Mouse (Mus musculus) layer of hippocampus, adult 9-11 months (tissue): ENCODE data around the gene Xylt1.

Experiments used
- DNase-seq: peaks from one replicate; pipeline ENCODE4 v3.0.0; 2022

Gene Xylt1

GRCm38 (mm10) chr7:117567653-117568340 lies 187.0 kb downstream of the Xylt1 start:
- no peak for DNase-seq

- no peak for DNase-seq
Measured at GRCm38 (mm10) chr7:117571131-117571530, 190.4 kb downstream of the Xylt1 start.

- DNase-seq = no peak
Measured at GRCm38 (mm10) chr7:117571713-117572112, 190.9 kb downstream of the Xylt1 start.

GRCm38 (mm10) chr7:117573170-117573569 lies 192.4 kb downstream of the Xylt1 start:
- DNase-seq = peak; percentile 47

- DNase-seq = no peak
Measured at GRCm38 (mm10) chr7:117575417-117575816, 194.6 kb downstream of the Xylt1 start.

- DNase-seq = no peak
Measured at GRCm38 (mm10) chr7:117577035-117577434, 196.3 kb downstream of the Xylt1 start.

GRCm38 (mm10) chr7:117585164-117585563 lies 204.4 kb downstream of the Xylt1 start:
- DNase-seq = no peak

GRCm38 (mm10) chr7:117586811-117587210 lies 206.0 kb downstream of the Xylt1 start:
- DNase-seq = no peak

GRCm38 (mm10) chr7:117587234-117587929 lies 206.6 kb downstream of the Xylt1 start:
- DNase-seq = no peak

GRCm38 (mm10) chr7:117588426-117588825 lies 207.6 kb downstream of the Xylt1 start:
- no peak for DNase-seq

GRCm38 (mm10) chr7:117589359-117589758 lies 208.6 kb downstream of the Xylt1 start:
- no peak for DNase-seq

GRCm38 (mm10) chr7:117589820-117590219 lies 209.0 kb downstream of the Xylt1 start:
- DNase-seq = no peak

GRCm38 (mm10) chr7:117594191-117594590 lies 213.4 kb downstream of the Xylt1 start:
- DNase-seq = no peak

GRCm38 (mm10) chr7:117595029-117595695 lies 214.4 kb downstream of the Xylt1 start:
- peak; percentile 82 for DNase-seq

- DNase-seq = no peak
Measured at GRCm38 (mm10) chr7:117600443-117600842, 219.7 kb downstream of the Xylt1 start.

GRCm38 (mm10) chr7:117610439-117610838 lies 229.7 kb downstream of the Xylt1 start:
- no peak for DNase-seq

GRCm38 (mm10) chr7:117612788-117613473 lies 232.2 kb downstream of the Xylt1 start:
- no peak for DNase-seq

- DNase-seq = no peak
Measured at GRCm38 (mm10) chr7:117613796-117614195, 233.0 kb downstream of the Xylt1 start.

GRCm38 (mm10) chr7:117614346-117614745 lies 233.6 kb downstream of the Xylt1 start:
- DNase-seq = no peak

GRCm38 (mm10) chr7:117614851-117615250 lies 234.1 kb downstream of the Xylt1 start:
- no peak for DNase-seq

- no peak for DNase-seq
Measured at GRCm38 (mm10) chr7:117616277-117616676, 235.5 kb downstream of the Xylt1 start.

GRCm38 (mm10) chr7:117618715-117619150 lies 238.0 kb downstream of the Xylt1 start:
- no peak for DNase-seq

GRCm38 (mm10) chr7:117621566-117621965 lies 240.8 kb downstream of the Xylt1 start:
- DNase-seq = peak; percentile 29
